Mouse (Mus musculus) layer of hippocampus, adult 18-20 months (tissue): ENCODE measurements around the gene Aamp. TPM values are rescaled to one million over a fixed set of nuclear protein-coding genes. Genes with fewer than 3 reads are reported as not detected.

Experiments used
- DNase-seq, 2 experiments: peaks; one replicate each; pipeline ENCODE4 v3.0.0; 2022; ENCODE audit warnings: low spot score in 2 of 2
- total RNA-seq, 2 experiments: library from RNA; stranded (reverse); gene quantifications; 2 replicates each; pipeline ENCODE4 v1.2.3; 2021

The Aamp gene
- total RNA-seq, 2 experiments from 2014 or later: 163 to 168 TPM

DNA sequence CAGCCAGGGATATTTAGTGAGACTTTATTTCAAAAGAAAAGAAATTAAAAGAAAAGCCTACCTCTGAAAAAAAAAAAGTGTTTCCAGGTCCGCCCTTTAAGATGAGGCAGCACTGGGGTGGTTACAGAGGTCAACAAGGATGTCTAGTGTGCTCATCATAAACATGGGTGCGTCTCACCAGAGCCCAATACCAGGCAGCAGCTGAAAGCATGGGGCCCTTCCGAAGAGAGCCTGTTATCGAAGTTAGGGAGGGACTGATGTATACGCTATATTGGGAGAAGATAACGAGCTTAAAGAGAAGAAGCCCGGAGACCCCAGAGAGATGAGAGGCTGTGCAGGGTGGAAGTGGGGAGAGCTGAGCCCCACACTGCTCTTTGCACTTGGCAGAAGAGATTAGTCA, 45.4 kb downstream of the Aamp start:
- no peak for DNase-seq

GRCm38 (mm10) chr1:74238136-74238535, 46.4 kb downstream of the Aamp start:
- DNase-seq: no peak

DNA sequence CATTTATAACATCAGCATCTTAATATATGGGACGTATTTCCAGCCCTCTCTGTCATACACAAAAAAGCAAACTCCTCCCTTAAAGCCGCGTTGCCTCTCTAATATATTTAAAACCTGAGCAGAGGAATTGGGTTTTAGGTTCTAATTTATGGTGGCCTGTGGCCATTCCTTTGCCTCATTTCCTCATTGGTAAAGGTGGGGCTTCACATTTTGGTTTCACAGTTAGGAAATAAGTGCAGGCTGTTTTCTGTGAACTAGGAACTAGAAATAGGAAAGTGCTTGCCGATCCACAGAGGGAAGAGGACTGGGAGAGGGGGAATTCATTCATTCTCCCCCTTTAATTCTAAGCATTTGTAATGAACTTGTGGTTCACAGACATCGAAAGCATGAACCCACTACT, 46.9 kb downstream of the Aamp start:
- no peak for DNase-seq

GRCm38 (mm10) chr1:74236590-74237317, 47.8 kb downstream of the Aamp start:
- DNase-seq: no peak

DNA sequence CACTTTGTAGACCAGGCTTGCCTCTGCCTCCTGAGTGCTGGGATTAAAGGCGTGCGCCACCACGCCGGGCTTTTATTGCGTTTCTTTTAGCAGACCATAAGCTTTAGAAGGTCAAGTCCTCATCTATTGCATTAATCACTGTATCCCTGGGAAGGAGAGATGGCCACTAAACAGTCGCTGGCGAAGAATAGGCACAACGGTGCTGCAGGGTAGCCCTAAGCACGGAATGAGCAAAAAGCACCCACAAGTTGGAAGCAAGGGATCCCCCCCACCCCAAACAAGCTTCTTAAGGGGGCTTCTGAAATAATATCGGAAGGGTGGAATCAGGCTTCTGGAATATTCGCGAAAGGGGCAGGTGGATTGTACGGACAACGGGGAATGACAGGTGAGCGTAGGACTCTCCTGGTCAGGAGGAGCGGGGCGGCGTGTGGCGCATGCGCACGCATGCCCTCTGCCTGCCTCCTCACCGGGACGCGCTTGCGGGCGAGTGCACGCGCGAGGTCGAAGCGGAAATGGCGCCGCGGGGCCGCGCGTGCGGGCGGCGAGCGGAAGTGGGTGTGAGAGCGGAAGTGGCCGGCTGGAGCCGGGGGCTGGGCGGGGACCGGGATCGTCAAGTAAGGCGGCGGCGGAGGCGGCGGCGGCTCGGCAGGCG, 48.5 kb downstream of the Aamp start, which contains the start of gene Arpc2:
TSS of gene Arpc2 (plus strand) at position 147 of the 652 bp plus-strand sequence.
- peak; percentile 97 for DNase-seq

- no peak for DNase-seq
These were observed 53.5 kb downstream of the Aamp start for GRCm38 (mm10) chr1:74230992-74231391.

DNA sequence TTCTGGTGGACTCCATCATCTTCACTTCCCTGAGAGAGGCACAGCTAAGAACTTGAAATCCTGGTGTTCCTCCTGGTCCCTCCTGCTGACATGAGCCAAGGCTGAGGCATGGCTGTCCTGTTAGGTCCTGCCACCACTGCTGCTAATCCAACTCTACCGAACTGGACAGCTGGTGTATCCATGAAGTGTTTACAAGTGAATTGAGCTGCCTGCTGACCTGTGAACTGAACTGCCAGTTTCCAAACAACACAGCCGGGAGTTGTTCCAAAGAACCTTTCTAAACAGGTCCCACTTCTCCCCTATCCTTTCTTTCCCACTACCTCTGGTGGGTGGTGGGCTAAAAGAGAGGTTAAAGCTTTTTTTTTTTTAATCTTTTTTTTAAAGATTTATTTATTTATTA, 54.6 kb downstream of the Aamp start:
- no peak for DNase-seq

Other genes starting within 250 kb of the Aamp start
- 10 to 100 TPM; 37.0 to 39.6 TPM for gene Tns1, start 160.3 kb downstream of the Aamp start, total RNA-seq
- gene Rufy4, start 159.2 kb downstream of the Aamp start, total RNA-seq: not detected
- not detected for gene Cxcr2, start 130.7 kb downstream of the Aamp start, total RNA-seq
- not detected for gene Cxcr1, start 90.1 kb downstream of the Aamp start, total RNA-seq
- 100 to 1,000 TPM; 376 to 401 TPM for gene Arpc2, start 48.7 kb downstream of the Aamp start, total RNA-seq
- gene Gpbar1, start 6.2 kb downstream of the Aamp start, total RNA-seq: not detected
- 100 to 1,000 TPM; 192 to 206 TPM for gene Pnkd, start 192 bp upstream of the Aamp start, total RNA-seq
- 10 to 100 TPM; 23.6 to 27.1 TPM for gene Tmbim1, start 20.9 kb upstream of the Aamp start, total RNA-seq
- 1 to 10 TPM; 1.0 to 1.2 TPM for gene Catip, start 77.4 kb upstream of the Aamp start, total RNA-seq
- 1 to 10 TPM; 3.2 to 4.5 TPM for gene Slc11a1, start 90.5 kb upstream of the Aamp start, total RNA-seq
- 10 to 100 TPM; 28.9 to 29.1 TPM for gene Ctdsp1, start 106.8 kb upstream of the Aamp start, total RNA-seq
- gene Vil1, start 124.6 kb upstream of the Aamp start, total RNA-seq: under 1 TPM; 0.32 to 0.36 TPM
- 10 to 100 TPM; 24.6 to 27.0 TPM for gene Cnot9, start 221.3 kb upstream of the Aamp start, total RNA-seq